Mouse (Mus musculus) midbrain, embryonic 15.5 days (tissue): ENCODE results near the gene Gpr61. TPM values are rescaled to one million over a fixed set of nuclear protein-coding genes. Genes with fewer than 3 reads are reported as not detected.
A peak's percentile ranks its signal among the peaks of the same experiment; 100 is the strongest.

Experiments
- ATAC-seq: fragments of 200-750 bp; cut with Nextera tagmentation; replicated peaks from 2 replicates; pipeline ENCODE4 v1.8.0; 2017; ENCODE audit warnings: moderate TSS enrichment
- H3K27ac ChIP-seq: fragments of 300-500 bp; sonication (generic); 2 replicates; pipeline ENCODE4 v1.5.1; 2015; ENCODE audit warnings: mild to moderate bottlenecking, inconsistent platforms
- H3K27me3 ChIP-seq: fragments of 300-500 bp; sonication (generic); replicated peaks from 2 replicates; pipeline ENCODE4 v1.6.1; 2015; ENCODE audit warnings: inconsistent platforms
- H3K36me3 ChIP-seq: fragments of 300-500 bp; sonication (generic); replicated peaks from 2 replicates; pipeline ENCODE4 v1.6.1; 2015; ENCODE audit warnings: inconsistent platforms
- H3K4me1 ChIP-seq: fragments of 300-500 bp; sonication (generic); 2 replicates; pipeline ENCODE4 v1.6.1; 2015; ENCODE audit warnings: inconsistent platforms
- H3K4me2 ChIP-seq: fragments of 300-500 bp; sonication (generic); 2 replicates; pipeline ENCODE4 v1.6.1; 2015; ENCODE audit warnings: inconsistent platforms, mild to moderate bottlenecking, moderate library complexity
- H3K4me3 ChIP-seq: fragments of 300-500 bp; sonication (generic); 2 replicates; pipeline ENCODE4 v1.5.1; 2015; ENCODE audit warnings: mild to moderate bottlenecking, inconsistent platforms
- H3K9ac ChIP-seq: fragments of 300-500 bp; sonication (generic); 2 replicates; pipeline ENCODE4 v1.6.1; 2015; ENCODE audit warnings: mild to moderate bottlenecking, inconsistent platforms
- H3K9me3 ChIP-seq: fragments of 300-500 bp; sonication (generic); 2 replicates; pipeline ENCODE4 v1.6.1; 2016; ENCODE audit warnings: inconsistent platforms
- WGBS: fragments of 180-500 bp; shearing (Covaris S2); methylation state at CpG from one replicate; pipeline ENCODE4 v1.1.7; 2015; ENCODE audit warnings: mixed read lengths; 5-methylcytosine and 5-hydroxymethylcytosine counted together
- polyA plus RNA-seq: library from polyadenylated mRNA; unstranded; fragments of >200 nt; fragmentation: Nextera tagmentation; extraction: Ambion mirVana; gene quantifications from 2 replicates; pipeline ENCODE4 v1.2.1, GENCODE M21; 2015

Gpr61 gene
- polyA plus RNA-seq: 5.2 and 5.7 TPM in 2 replicates

- Histone ChIP-seq H3K4me3 (peak within 1 kb of the TSS; percentile 38), H3K4me2 (peak within 1 kb of the TSS; percentile 44), H3K27me3 (no peaks in the 10 kb centered on the region), H3K36me3 (no peaks in the 10 kb centered on the region), H3K9ac (peak within 1 kb of the TSS; percentile 48), H3K9me3 (no peaks in the 10 kb centered on the region), H3K4me1 (peaks cover 19% of the 10 kb centered on the region), H3K27ac (peak within 1 kb of the TSS; percentile 61; the same call in 1 of the 2 replicates)
- ATAC-seq: peak; percentile 61
- WGBS: 45% methylated on average over 4 of the region's 4 CpGs
Measured at GRCm38 (mm10) chr3:108154656-108155055, at the start of gene Gpr61. Gene Gpr61 (minus strand): TSS chr3:108154882.

DNA sequence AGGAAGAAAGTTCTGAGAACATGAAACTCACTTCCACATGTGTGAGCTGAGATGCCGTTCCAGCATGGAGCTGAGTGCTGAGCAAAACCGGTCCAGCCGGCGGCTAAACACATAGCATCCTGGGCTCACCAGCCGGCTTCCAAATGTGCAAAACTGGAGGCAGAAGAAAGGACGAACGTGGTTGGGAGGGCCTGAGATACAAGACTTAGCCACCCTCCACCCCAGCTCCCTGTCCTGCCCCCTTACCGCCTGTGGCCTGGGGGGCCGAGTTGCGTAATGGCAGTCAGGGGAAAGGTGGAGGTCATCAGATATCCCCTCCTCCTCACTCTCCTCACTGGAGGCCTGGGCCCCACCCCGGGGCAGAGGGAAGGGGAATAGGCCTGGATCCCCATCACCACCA lies 49.8 kb upstream of the Gpr61 start:
- H3K4me3 ChIP-seq: no peak overlapping the region
- H3K9ac ChIP-seq: no peak overlapping the region
- no peaks in the 10 kb centered on the region for H3K9me3 ChIP-seq
- H3K4me2 ChIP-seq: no peak overlapping the region
- no peak for ATAC-seq
- no peak overlapping the region for H3K27ac ChIP-seq
- H3K36me3 ChIP-seq: peaks cover 17% of the 10 kb centered on the region
- H3K27me3 ChIP-seq: no peaks in the 10 kb centered on the region
- WGBS: 88% methylated on average over 11 of the region's 11 CpGs
- peaks cover 37% of the 10 kb centered on the region for H3K4me1 ChIP-seq

DNA sequence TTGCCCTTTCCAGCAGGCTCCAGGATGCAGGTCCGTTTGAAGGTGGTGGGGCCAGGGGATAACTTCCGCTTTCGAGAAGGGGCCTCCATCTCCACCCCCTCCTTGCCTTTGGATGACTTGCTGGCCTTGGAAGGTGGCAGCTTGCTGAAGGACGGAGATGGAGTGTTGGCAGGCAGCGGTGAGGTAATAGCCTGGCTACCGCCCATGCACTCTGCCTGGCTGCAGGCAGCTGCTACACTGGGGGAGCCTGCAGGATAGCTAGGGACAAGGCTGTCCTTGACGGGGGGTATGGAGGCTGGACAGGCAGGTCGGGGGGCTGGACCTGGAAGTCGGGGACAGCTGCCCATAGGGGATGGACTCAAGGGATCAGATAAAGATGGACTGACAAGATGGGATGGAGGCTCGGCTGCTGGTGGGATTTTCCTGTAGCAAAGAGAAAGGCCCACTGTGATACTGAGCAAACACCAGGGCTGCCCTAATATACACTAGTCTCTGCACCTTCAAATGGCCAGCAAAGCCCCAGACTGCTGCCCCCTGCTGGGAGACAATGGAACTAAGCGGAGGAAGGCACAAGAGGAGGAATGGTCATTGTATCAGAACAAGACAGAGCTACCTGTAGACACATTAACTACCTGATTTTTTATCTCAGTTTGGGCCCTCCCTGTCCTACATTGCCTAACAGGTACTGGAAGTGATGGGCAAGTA lies 49.1 kb upstream of the Gpr61 start:
- no peak; the same call in 1 of the 2 replicates for ATAC-seq
- H3K4me2 ChIP-seq: no peak overlapping the region
- 77% methylated on average over 11 of the region's 11 CpGs for WGBS

GRCm38 (mm10) chr3:108203212-108203611 lies 48.5 kb upstream of the Gpr61 start:
- 95% methylated on average over 13 of the region's 13 CpGs for WGBS
- Histone ChIP-seq H3K9ac (no peak overlapping the region), H3K4me1 (peaks cover 24% of the 10 kb centered on the region), H3K27ac (no peak overlapping the region), H3K4me2 (no peak overlapping the region), H3K27me3 (no peaks in the 10 kb centered on the region), H3K9me3 (no peaks in the 10 kb centered on the region), H3K36me3 (peaks cover 17% of the 10 kb centered on the region), H3K4me3 (no peak overlapping the region)
- no peak for ATAC-seq

More for the DNA sequence above, 49.1 kb upstream of the Gpr61 start:
- no peak overlapping the region for H3K27ac ChIP-seq
- H3K27me3 ChIP-seq: no peaks in the 10 kb centered on the region
- no peak overlapping the region for H3K9ac ChIP-seq
- H3K36me3 ChIP-seq: peaks cover 17% of the 10 kb centered on the region
- H3K4me3 ChIP-seq: no peak overlapping the region
- H3K4me1 ChIP-seq: peaks cover 30% of the 10 kb centered on the region
- H3K9me3 ChIP-seq: no peaks in the 10 kb centered on the region

DNA sequence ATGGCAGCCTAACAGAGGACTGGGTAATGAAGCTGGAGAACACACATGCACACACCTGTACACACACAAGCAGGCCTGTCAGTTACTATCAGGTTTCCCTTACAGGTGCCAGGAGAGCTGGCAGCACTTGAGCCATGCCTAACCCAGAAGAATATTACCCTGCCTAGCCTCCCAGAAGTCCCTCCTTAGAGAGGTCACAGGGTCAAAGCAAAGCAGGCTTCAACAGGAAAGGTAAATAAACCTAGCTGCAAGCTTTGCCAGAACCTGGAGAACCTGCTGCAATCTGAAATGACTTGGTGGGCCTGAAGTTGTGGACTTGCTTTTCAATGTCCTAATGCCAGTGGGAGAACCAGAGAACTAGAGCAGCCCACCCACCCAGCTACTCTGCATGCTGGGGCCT lies 47.8 kb upstream of the Gpr61 start:
- no peaks in the 10 kb centered on the region for H3K27me3 ChIP-seq
- no peaks in the 10 kb centered on the region for H3K9me3 ChIP-seq
- H3K27ac ChIP-seq: no peak overlapping the region
- H3K9ac ChIP-seq: no peak overlapping the region
- H3K36me3 ChIP-seq: peaks cover 17% of the 10 kb centered on the region
- peaks cover 21% of the 10 kb centered on the region for H3K4me1 ChIP-seq
- no peak for ATAC-seq
- no peak overlapping the region for H3K4me3 ChIP-seq
- no peak overlapping the region for H3K4me2 ChIP-seq

GRCm38 (mm10) chr3:108200329-108201323 lies 45.9 kb upstream of the Gpr61 start, which contains the start of gene Cyb561d1:
Gene Cyb561d1 (minus strand): TSS chr3:108201212.
- H3K9ac ChIP-seq: peak within 1 kb of the TSS; percentile 54
- H3K27me3 ChIP-seq: no peaks in the 10 kb centered on the region
- 2% methylated on average over 44 of the region's 44 CpGs for WGBS
- H3K4me1 ChIP-seq: peaks cover 40% of the 10 kb centered on the region
- peak within 1 kb of the TSS; percentile 61 for H3K4me2 ChIP-seq
- peak within 1 kb of the TSS; percentile 75 for H3K27ac ChIP-seq
- no peaks in the 10 kb centered on the region for H3K9me3 ChIP-seq
- peak within 1 kb of the TSS; percentile 55 for H3K4me3 ChIP-seq
- peak; percentile 80 for ATAC-seq
- peaks cover 5% of the 10 kb centered on the region for H3K36me3 ChIP-seq

GRCm38 (mm10) chr3:108199231-108199630 lies 44.5 kb upstream of the Gpr61 start:
- 94% methylated on average over 6 of the region's 6 CpGs for WGBS

DNA sequence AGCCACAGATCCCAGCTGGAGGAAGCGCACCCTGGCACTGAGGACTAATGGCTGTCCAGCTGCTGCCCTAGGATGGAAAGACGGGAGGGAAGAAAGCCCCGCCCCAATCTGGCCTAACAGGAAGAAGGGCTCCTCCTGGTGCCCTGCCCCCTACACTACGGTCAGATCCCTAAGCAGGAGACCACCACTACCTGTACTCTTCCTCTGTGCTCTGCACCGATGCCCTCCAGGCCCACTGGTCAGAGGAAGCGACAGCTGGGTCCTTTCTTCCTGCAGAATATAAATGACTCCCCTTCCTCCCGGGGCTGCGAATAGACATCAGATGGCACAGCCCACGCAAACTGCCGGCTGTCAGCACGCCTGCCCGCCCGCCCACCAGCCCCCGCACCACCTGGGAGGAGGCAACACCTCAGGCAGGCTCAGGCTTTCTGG lies 42.4 kb upstream of the Gpr61 start:
- no peaks in the 10 kb centered on the region for H3K27me3 ChIP-seq
- peak overlapping the region; percentile 24 for H3K4me2 ChIP-seq
- peaks cover 40% of the 10 kb centered on the region for H3K4me1 ChIP-seq
- H3K9ac ChIP-seq: peak overlapping the region; percentile 23; the same call in 1 of the 2 replicates
- ATAC-seq: peak; percentile 32; the same call in 1 of the 2 replicates
- no peaks in the 10 kb centered on the region for H3K36me3 ChIP-seq
- no peak overlapping the region for H3K4me3 ChIP-seq
- H3K27ac ChIP-seq: peak overlapping the region; percentile 61
- no peaks in the 10 kb centered on the region for H3K9me3 ChIP-seq
- WGBS: 10% methylated on average over 14 of the region's 14 CpGs

More at GRCm38 (mm10) chr3:108199231-108199630, 44.5 kb upstream of the Gpr61 start:
- no peak overlapping the region for H3K4me3 ChIP-seq
- no peaks in the 10 kb centered on the region for H3K27me3 ChIP-seq
- H3K9ac ChIP-seq: no peak overlapping the region
- H3K4me1 ChIP-seq: peaks cover 40% of the 10 kb centered on the region
- no peak overlapping the region for H3K4me2 ChIP-seq
- no peak overlapping the region for H3K27ac ChIP-seq
- no peak for ATAC-seq
- H3K36me3 ChIP-seq: no peaks in the 10 kb centered on the region; the same call in 1 of the 2 replicates
- H3K9me3 ChIP-seq: no peaks in the 10 kb centered on the region

GRCm38 (mm10) chr3:108195941-108196590 lies 41.4 kb upstream of the Gpr61 start:
- no peak overlapping the region for H3K4me3 ChIP-seq
- WGBS: 76% methylated on average over 7 of the region's 7 CpGs
- H3K9me3 ChIP-seq: no peaks in the 10 kb centered on the region
- no peaks in the 10 kb centered on the region for H3K27me3 ChIP-seq
- H3K27ac ChIP-seq: peak overlapping the region; percentile 61
- ATAC-seq: no peak
- 0 out of 2 replicates have a peak, but pooled peaks cover 1% of the 10 kb centered on the region for H3K36me3 ChIP-seq
- no peak overlapping the region for H3K9ac ChIP-seq
- peaks cover 34% of the 10 kb centered on the region for H3K4me1 ChIP-seq
- H3K4me2 ChIP-seq: no peak overlapping the region

- H3K4me1 ChIP-seq: peaks cover 26% of the 10 kb centered on the region
- 86% methylated on average over 4 of the region's 4 CpGs for WGBS
Measured at GRCm38 (mm10) chr3:108195287-108195686, 40.6 kb upstream of the Gpr61 start.

DNA sequence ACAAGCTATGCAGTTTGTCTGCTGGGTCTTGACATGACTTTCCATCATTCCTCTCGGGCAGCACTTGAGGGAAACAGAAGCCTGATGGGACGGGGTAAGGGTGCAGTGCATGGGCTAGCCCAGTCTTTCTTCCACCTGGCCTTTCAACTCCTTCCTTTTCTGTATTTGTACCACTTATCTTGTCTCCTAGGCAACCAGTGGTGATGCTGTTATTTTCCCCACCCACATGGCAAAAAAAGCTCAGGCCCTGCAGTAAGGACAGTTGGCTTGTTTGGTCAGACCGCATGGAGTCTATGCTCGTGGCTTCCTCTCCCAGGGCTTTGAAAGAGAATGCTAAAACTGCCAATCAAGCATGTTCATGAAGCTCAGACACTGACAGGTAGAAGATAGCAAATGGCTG lies 39.0 kb upstream of the Gpr61 start:
- 79% methylated on average over 4 of the region's 4 CpGs for WGBS
- H3K4me1 ChIP-seq: peaks cover 27% of the 10 kb centered on the region

More at GRCm38 (mm10) chr3:108195287-108195686, 40.6 kb upstream of the Gpr61 start:
- no peak for ATAC-seq
- no peak overlapping the region for H3K9ac ChIP-seq
- H3K4me3 ChIP-seq: no peak overlapping the region
- no peaks in the 10 kb centered on the region for H3K9me3 ChIP-seq
- H3K36me3 ChIP-seq: 0 out of 2 replicates have a peak, but pooled peaks cover 2% of the 10 kb centered on the region
- no peak overlapping the region for H3K4me2 ChIP-seq
- no peaks in the 10 kb centered on the region for H3K27me3 ChIP-seq
- H3K27ac ChIP-seq: peak overlapping the region; percentile 61

More for the DNA sequence above, 39.0 kb upstream of the Gpr61 start:
- Histone ChIP-seq H3K27me3 (no peaks in the 10 kb centered on the region), H3K4me2 (no peak overlapping the region), H3K9me3 (no peaks in the 10 kb centered on the region), H3K27ac (no peak overlapping the region), H3K36me3 (0 out of 2 replicates have a peak, but pooled peaks cover 2% of the 10 kb centered on the region), H3K9ac (no peak overlapping the region), H3K4me3 (no peak overlapping the region)
- no peak for ATAC-seq
